8 mouse cellular contexts compared by ENCODE assay signal in genomic region chr3:88144648-88145410, GRCm38 (mm10). TPM values are rescaled to one million over a fixed set of nuclear protein-coding genes. Genes with fewer than 3 reads are reported as not detected.
DNase-seq lines count a peak whose midpoint lies in the region; ATAC-seq and TF ChIP-seq lines count a peak whose summit lies in the region.

No protein-coding gene starts in this region.

- no peak for TF ChIP-seq CTCF in liver, embryonic 14.5 days (IDR thresholded peaks at IDR 0.05; ENCODE audit: low read depth)

- no peak for ATAC-seq in embryonic facial prominence, embryonic 11.5 days (replicated peaks; ENCODE audit: insufficient number of reproducible peaks, low FRiP score, low TSS enrichment, low read depth)
- no peak for ATAC-seq in hindbrain, embryonic 15.5 days (ENCODE audit: low FRiP score, low read depth)
- ATAC-seq in liver, embryonic 14.5 days (ENCODE audit: insufficient read depth): no peak
- no peak for ATAC-seq in activated CD4-positive, CD25-positive, alpha-beta regulatory T cell, adult 4 months

- intact Hi-C loops in left cerebral cortex, postnatal 36 days (cut with DNase I): loop anchor here (5.0 kb wide), 1 partner anchor 32 kb away; no protein-coding TSS in a partner anchor

- H3K36me3 ChIP-seq in embryonic facial prominence, embryonic 11.5 days (replicated peaks; ENCODE audit: control insufficient read depth, insufficient read depth, low read depth, low read length): no peaks in the 10 kb centered on the region
- no peaks in the 10 kb centered on the region for H3K36me3 ChIP-seq in hindbrain, embryonic 15.5 days
- no peaks in the 10 kb centered on the region for H3K36me3 ChIP-seq in liver, embryonic 14.5 days (replicated peaks; ENCODE audit: control insufficient read depth, insufficient read depth, low read depth)

- H3K4me3 ChIP-seq in embryonic facial prominence, embryonic 11.5 days (ENCODE audit: low read depth, low read length): peak overlapping the region; percentile 89; the same call in 1 of the 2 replicates
- peak overlapping the region; percentile 95 for H3K4me3 ChIP-seq in hindbrain, embryonic 15.5 days
- peak overlapping the region; percentile 70 to 81 for H3K4me3 ChIP-seq in liver, embryonic 14.5 days (ENCODE audit: insufficient read depth in 1 of 2, low read depth in 2 of 2, low read length in 2 of 2)

- H3K4me2 ChIP-seq in embryonic facial prominence, embryonic 11.5 days (ENCODE audit: low read depth, low read length): peak overlapping the region; percentile 88
- H3K4me2 ChIP-seq in hindbrain, embryonic 15.5 days: peak overlapping the region; percentile 91
- H3K4me2 ChIP-seq in liver, embryonic 14.5 days (ENCODE audit: low read depth): peak overlapping the region; percentile 78

- H3K9ac ChIP-seq in embryonic facial prominence, embryonic 11.5 days (replicated peaks; ENCODE audit: low read length): peak overlapping the region; percentile 5
- peak overlapping the region; percentile 19; the same call in 1 of the 2 replicates for H3K9ac ChIP-seq in hindbrain, embryonic 15.5 days
- peak overlapping the region; percentile 79 for H3K9ac ChIP-seq in liver, embryonic 14.5 days (replicated peaks)

- no peaks in the 10 kb centered on the region for H3K9me3 ChIP-seq in embryonic facial prominence, embryonic 11.5 days (replicated peaks; ENCODE audit: control insufficient read depth, low read length)
- H3K9me3 ChIP-seq in hindbrain, embryonic 15.5 days: no peaks in the 10 kb centered on the region
- H3K9me3 ChIP-seq in liver, embryonic 14.5 days (ENCODE audit: control insufficient read depth, low read length): no peaks in the 10 kb centered on the region

- no peaks in the 10 kb centered on the region for H3K27me3 ChIP-seq in embryonic facial prominence, embryonic 11.5 days (ENCODE audit: control insufficient read depth, insufficient read depth, low read length)
- H3K27me3 ChIP-seq in hindbrain, embryonic 15.5 days: 0 out of 2 replicates have a peak, but pooled peaks cover 8% of the 10 kb centered on the region
- no peaks in the 10 kb centered on the region for H3K27me3 ChIP-seq in liver, embryonic 14.5 days (ENCODE audit: control insufficient read depth, insufficient read depth, low read length)

- no peak overlapping the region for H3K27ac ChIP-seq in embryonic facial prominence, embryonic 11.5 days (replicated peaks; ENCODE audit: low read depth, low read length)
- H3K27ac ChIP-seq in hindbrain, embryonic 15.5 days (replicated peaks): 0 out of 2 replicates have a peak overlapping the region, but pooled peaks have one; percentile 23
- H3K27ac ChIP-seq in liver, embryonic 14.5 days: peak overlapping the region; percentile 59

- no peak for TF ChIP-seq EP300 in liver, embryonic 14.5 days (IDR thresholded peaks at IDR 0.05; ENCODE audit: low read depth)

- WGBS in embryonic facial prominence, embryonic 11.5 days: 68% methylated on average over 6 of the region's 6 CpGs
- 72% methylated on average over 6 of the region's 6 CpGs for WGBS in hindbrain, embryonic 15.5 days
- 56% methylated on average over 6 of the region's 6 CpGs for WGBS in liver, embryonic 14.5 days (ENCODE audit: insufficient replicate concordance)

- H3K4me1 ChIP-seq in embryonic facial prominence, embryonic 11.5 days (ENCODE audit: control insufficient read depth, insufficient read depth, low read length): peaks cover 12% of the 10 kb centered on the region; the same call in 1 of the 2 replicates
- peaks cover 76% of the 10 kb centered on the region for H3K4me1 ChIP-seq in hindbrain, embryonic 15.5 days (replicated peaks)
- H3K4me1 ChIP-seq in liver, embryonic 14.5 days (replicated peaks; ENCODE audit: control insufficient read depth in 2 of 2, insufficient read depth in 2 of 2, low read length in 1 of 2): peaks cover 60 to 80% of the 10 kb centered on the region in 2 experiments

- DNase-seq in cerebellum, adult 9-11 months: peak; percentile 61
- DNase-seq in cerebellum, postnatal 4 days (ENCODE audit: low spot score in 2 of 2): no peak
- no peak for DNase-seq in embryonic facial prominence, embryonic 11.5 days (ENCODE audit: low spot score)
- no peak for DNase-seq in liver, embryonic 14.5 days (ENCODE audit: low read depth in 3 of 3, low spot score in 3 of 3)
- no peak for DNase-seq in left cerebral cortex, postnatal 36 days (ENCODE audit: low spot score in 2 of 2)
- no peak for DNase-seq in adrenal gland, adult 2 months

RNA-seq across cellular contexts. Expression of gene Mef2d, which starts 2.7 kb away (rescaled TPM):
- 11.5 and 12.5 TPM in 2 replicates for polyA plus RNA-seq in embryonic facial prominence, embryonic 11.5 days (2014; fragmentation: Nextera tagmentation; extraction: Ambion mirVana)
- polyA plus RNA-seq in hindbrain, embryonic 15.5 days (2015; fragmentation: Nextera tagmentation; extraction: Ambion mirVana): 19.2 and 23.9 TPM in 2 replicates
- 10.3 and 11.1 TPM in 2 replicates for polyA plus RNA-seq in liver, embryonic 14.5 days (2012; rRNA removed)
- polyA plus RNA-seq in liver, embryonic 14.5 days (2014; fragmentation: Nextera tagmentation; extraction: Ambion mirVana): 6.4 and 7.5 TPM in 2 replicates
- 100 to 1,000 TPM; 203 to 231 TPM for total RNA-seq in left cerebral cortex, postnatal 36 days (2021)
- 10 to 100 TPM; 24.3 to 24.5 TPM for polyA plus RNA-seq in activated CD4-positive, CD25-positive, alpha-beta regulatory T cell, adult 4 months (2017; shearing (Covaris generic))
- total RNA-seq in adrenal gland, adult 2 months (2021): 100 to 1,000 TPM in 1 of 2 experiments, 10 to 100 TPM in 1; 78.4 to 114 TPM
- polyA plus RNA-seq in adrenal gland, adult 2 months (2012; rRNA removed): 173 and 185 TPM in 2 replicates

Comparison
In these comparisons a context has a peak if more than half of its experiments do, and no peak if none do; other contexts are left out.
1. H3K9ac ChIP-seq: peak in every context shown above with its lines; median percentile 79 in liver, embryonic 14.5 days; 19 in hindbrain, embryonic 15.5 days; 5 in embryonic facial prominence, embryonic 11.5 days.